Mouse (Mus musculus): ENCODE measurements at regions not wholly inside any gene's neighbourhood (a gene's known extent, or its start where the extent isn't known, plus 50 kb on each side); places are given as distances from the start of the nearest gene placed in this dataset.
A peak's percentile ranks its signal among the peaks of the same experiment; 100 is the strongest.

GRCm38 (mm10) chr2:50759016-50759415 is 389.9 kb downstream of the Rnd3 start:
- DNase-seq (ENCODE audit: low spot score): no peak

GRCm38 (mm10) chr2:50757837-50758541 is 390.9 kb downstream of the Rnd3 start:
- DNase-seq (ENCODE audit: low spot score): no peak

- DNase-seq (ENCODE audit: low spot score): no peak
Measured at GRCm38 (mm10) chr2:50755616-50756450, 393.1 kb downstream of the Rnd3 start.

GRCm38 (mm10) chr2:50755160-50755559 is 393.8 kb downstream of the Rnd3 start:
- no peak for DNase-seq (ENCODE audit: low spot score)

- DNase-seq (ENCODE audit: low spot score): no peak
Measured at GRCm38 (mm10) chr2:50752408-50752807, 396.5 kb downstream of the Rnd3 start.

GRCm38 (mm10) chr2:50750799-50751198 is 398.1 kb downstream of the Rnd3 start:
- DNase-seq (ENCODE audit: low spot score): no peak

- no peak for DNase-seq (ENCODE audit: low spot score)
Measured at GRCm38 (mm10) chr2:50744625-50745214, 404.2 kb downstream of the Rnd3 start.

GRCm38 (mm10) chr2:50743785-50744258 is 405.1 kb downstream of the Rnd3 start:
- DNase-seq (ENCODE audit: low spot score): no peak

GRCm38 (mm10) chr2:50742421-50742820 is 406.5 kb downstream of the Rnd3 start:
- peak; percentile 44 for DNase-seq (ENCODE audit: low spot score)

- no peak for DNase-seq (ENCODE audit: low spot score)
Measured at GRCm38 (mm10) chr2:50741337-50741736, 407.6 kb downstream of the Rnd3 start.

GRCm38 (mm10) chr2:50739599-50739979 is 409.3 kb downstream of the Rnd3 start:
- DNase-seq (ENCODE audit: low spot score): no peak

GRCm38 (mm10) chr2:50738936-50739598 is 409.8 kb downstream of the Rnd3 start:
- no peak for DNase-seq (ENCODE audit: low spot score)

GRCm38 (mm10) chr2:50737706-50738105 is 411.2 kb downstream of the Rnd3 start:
- DNase-seq (ENCODE audit: low spot score): no peak

- DNase-seq (ENCODE audit: low spot score): no peak
Measured at GRCm38 (mm10) chr2:50735029-50735428, 413.9 kb downstream of the Rnd3 start.

- no peak for DNase-seq (ENCODE audit: low spot score)
Measured at GRCm38 (mm10) chr2:50706652-50707051, 410.1 kb upstream of the Mmadhc start.

GRCm38 (mm10) chr2:50704297-50704696 is 407.7 kb upstream of the Mmadhc start:
- peak; percentile 57 for DNase-seq (ENCODE audit: low spot score)

- no peak for DNase-seq (ENCODE audit: low spot score)
Measured at GRCm38 (mm10) chr2:50702584-50703450, 406.2 kb upstream of the Mmadhc start.

- DNase-seq (ENCODE audit: low spot score): no peak
Measured at GRCm38 (mm10) chr2:50698841-50699240, 402.2 kb upstream of the Mmadhc start.

GRCm38 (mm10) chr2:50696575-50696974 is 400.0 kb upstream of the Mmadhc start:
- DNase-seq (ENCODE audit: low spot score): no peak

- DNase-seq (ENCODE audit: low spot score): no peak
Measured at GRCm38 (mm10) chr2:50694849-50695248, 398.2 kb upstream of the Mmadhc start.

GRCm38 (mm10) chr2:50693784-50694350 is 397.3 kb upstream of the Mmadhc start:
- no peak for DNase-seq (ENCODE audit: low spot score)
